Mouse (Mus musculus) heart, postnatal 25 days (tissue): ENCODE data around the gene Plekha5. TPM values are rescaled to one million over a fixed set of nuclear protein-coding genes. Genes with fewer than 3 reads are reported as not detected.

ENCODE experiments used
- DNase-seq: peaks from one replicate; pipeline ENCODE4 v3.0.0; 2022; ENCODE audit warnings: low spot score
- intact Hi-C: fragments of 180-260 bp; cut with DNase I; formaldehyde crosslinking; loops from one replicate; pipeline ENCODE4 v1.15.1; 2025
- total RNA-seq, 2 experiments: library from RNA; stranded (reverse); gene quantifications; 2 replicates each; pipeline ENCODE4 v1.2.3; 2021

Plekha5 gene
- total RNA-seq, 2 experiments from 2014 or later = 27.2 to 31.0 TPM

- intact Hi-C loops = no loop called here
- no peak for DNase-seq
Observed at GRCm38 (mm10) chr6:140453454-140453853, 29.6 kb downstream of the Plekha5 start.

- intact Hi-C loops = no loop called here
- no peak for DNase-seq
Observed at GRCm38 (mm10) chr6:140454388-140454787, 30.5 kb downstream of the Plekha5 start.

- intact Hi-C loops = no loop called here
- no peak for DNase-seq
Observed at GRCm38 (mm10) chr6:140455851-140456250, 32.0 kb downstream of the Plekha5 start.

- intact Hi-C loops = no loop called here
- DNase-seq = no peak
Observed at GRCm38 (mm10) chr6:140456393-140457163, 32.7 kb downstream of the Plekha5 start.

GRCm38 (mm10) chr6:140460398-140460797 is 36.5 kb downstream of the Plekha5 start:
- no peak for DNase-seq
- intact Hi-C loops = no loop called here

- no peak for DNase-seq
- intact Hi-C loops = no loop called here
Observed at GRCm38 (mm10) chr6:140464818-140465217, 41.0 kb downstream of the Plekha5 start.

- no peak for DNase-seq
- intact Hi-C loops = no loop called here
Observed at GRCm38 (mm10) chr6:140465946-140466646, 42.2 kb downstream of the Plekha5 start.

- intact Hi-C loops = no loop called here
- no peak for DNase-seq
Observed at GRCm38 (mm10) chr6:140466841-140467240, 43.0 kb downstream of the Plekha5 start.

- intact Hi-C loops = no loop called here
- DNase-seq = no peak
Observed at GRCm38 (mm10) chr6:140467851-140468250, 44.0 kb downstream of the Plekha5 start.

- intact Hi-C loops = loop anchor here (10.0 kb wide), 1 partner anchor 245 kb away; no protein-coding TSS in a partner anchor
- no peak for DNase-seq
Observed at GRCm38 (mm10) chr6:140469791-140470190, 45.9 kb downstream of the Plekha5 start.

- DNase-seq = no peak
- intact Hi-C loops = loop anchor here (2.0 to 10.0 kb wide), 2 partner anchors 83 to 243 kb away; no protein-coding TSS in a partner anchor
Observed at GRCm38 (mm10) chr6:140471751-140472150, 47.9 kb downstream of the Plekha5 start.

- peak; percentile 13 for DNase-seq
- intact Hi-C loops = loop anchor here (2.0 to 10.0 kb wide), 2 partner anchors 82 to 242 kb away; no protein-coding TSS in a partner anchor
Observed at GRCm38 (mm10) chr6:140472345-140472744, 48.5 kb downstream of the Plekha5 start.

GRCm38 (mm10) chr6:140475393-140476087 is 51.7 kb downstream of the Plekha5 start:
- no peak for DNase-seq
- intact Hi-C loops = loop anchor here (5.0 to 10.0 kb wide), 2 partner anchors 42 to 239 kb away; no protein-coding TSS in a partner anchor

GRCm38 (mm10) chr6:140476981-140477380 is 53.1 kb downstream of the Plekha5 start:
- intact Hi-C loops = loop anchor here (5.0 to 10.0 kb wide), 2 partner anchors 40 to 238 kb away; no protein-coding TSS in a partner anchor
- DNase-seq = no peak

- DNase-seq = no peak
- intact Hi-C loops = loop anchor here (5.0 to 10.0 kb wide), 2 partner anchors 39 to 237 kb away; no protein-coding TSS in a partner anchor
Observed at GRCm38 (mm10) chr6:140478031-140478430, 54.2 kb downstream of the Plekha5 start.

- intact Hi-C loops = loop anchor here (5.0 to 10.0 kb wide), 2 partner anchors 38 to 236 kb away; no protein-coding TSS in a partner anchor
- no peak for DNase-seq
Observed at GRCm38 (mm10) chr6:140478943-140479342, 55.1 kb downstream of the Plekha5 start.

GRCm38 (mm10) chr6:140480425-140481081 is 56.7 kb downstream of the Plekha5 start:
- no peak for DNase-seq
- intact Hi-C loops = no loop called here

GRCm38 (mm10) chr6:140481701-140482460 is 58.0 kb downstream of the Plekha5 start:
- intact Hi-C loops = no loop called here
- peak; percentile 60 for DNase-seq

GRCm38 (mm10) chr6:140484170-140484569 is 60.3 kb downstream of the Plekha5 start:
- intact Hi-C loops = no loop called here
- peak; percentile 19 for DNase-seq
